Mouse (Mus musculus) lung, embryonic 15.5 days (tissue): ENCODE measurements around the gene Lef1. TPM values are rescaled to one million over a fixed set of nuclear protein-coding genes. Genes with fewer than 3 reads are reported as not detected.

ENCODE experiments used
- ATAC-seq: fragments of 200-750 bp; cut with Nextera tagmentation; 2 replicates; pipeline ENCODE4 v1.8.0; 2017; ENCODE audit warnings: moderate number of reproducible peaks, borderline replicate concordance; ENCODE audit not compliant: low FRiP score, low TSS enrichment; ENCODE audit errors: extremely low read depth
- H3K27ac ChIP-seq: fragments of 300-500 bp; sonication (generic); 2 replicates; pipeline ENCODE4 v1.5.1; 2015; ENCODE audit warnings: moderate library complexity, mild to moderate bottlenecking, inconsistent platforms
- H3K27me3 ChIP-seq: fragments of 300-500 bp; sonication (generic); 2 replicates; pipeline ENCODE4 v1.6.1; 2015; ENCODE audit warnings: inconsistent platforms
- H3K36me3 ChIP-seq: fragments of 300-500 bp; sonication (generic); 2 replicates; pipeline ENCODE4 v1.6.1; 2015; ENCODE audit warnings: inconsistent platforms
- H3K4me1 ChIP-seq: fragments of 300-500 bp; sonication (generic); 2 replicates; pipeline ENCODE4 v1.6.1; 2015; ENCODE audit warnings: inconsistent platforms
- H3K4me2 ChIP-seq: fragments of 300-500 bp; sonication (generic); 2 replicates; pipeline ENCODE4 v1.6.1; 2015; ENCODE audit warnings: inconsistent platforms, mild to moderate bottlenecking, moderate library complexity
- H3K4me3 ChIP-seq: fragments of 300-500 bp; sonication (generic); 2 replicates; pipeline ENCODE4 v1.5.1; 2015; ENCODE audit warnings: mild to moderate bottlenecking, inconsistent platforms
- H3K9ac ChIP-seq: fragments of 300-500 bp; sonication (generic); 2 replicates; pipeline ENCODE4 v1.6.1; 2015; ENCODE audit warnings: inconsistent platforms
- H3K9me3 ChIP-seq: fragments of 300-500 bp; sonication (generic); 2 replicates; pipeline ENCODE4 v1.6.1; 2016; ENCODE audit warnings: inconsistent platforms
- WGBS: fragments of 180-500 bp; shearing (Covaris S2); methylation state at CpG from one replicate; pipeline ENCODE4 v1.1.7; 2015; 5-methylcytosine and 5-hydroxymethylcytosine counted together
- polyA plus RNA-seq: library from polyadenylated mRNA; unstranded; fragments of >200 nt; fragmentation: Nextera tagmentation; extraction: Ambion mirVana; gene quantifications from 2 replicates; pipeline ENCODE4 v1.2.1, GENCODE M21; 2015

Gene Lef1
- polyA plus RNA-seq, 1 experiment from 2014 or later, result 22.2 TPM

DNA sequence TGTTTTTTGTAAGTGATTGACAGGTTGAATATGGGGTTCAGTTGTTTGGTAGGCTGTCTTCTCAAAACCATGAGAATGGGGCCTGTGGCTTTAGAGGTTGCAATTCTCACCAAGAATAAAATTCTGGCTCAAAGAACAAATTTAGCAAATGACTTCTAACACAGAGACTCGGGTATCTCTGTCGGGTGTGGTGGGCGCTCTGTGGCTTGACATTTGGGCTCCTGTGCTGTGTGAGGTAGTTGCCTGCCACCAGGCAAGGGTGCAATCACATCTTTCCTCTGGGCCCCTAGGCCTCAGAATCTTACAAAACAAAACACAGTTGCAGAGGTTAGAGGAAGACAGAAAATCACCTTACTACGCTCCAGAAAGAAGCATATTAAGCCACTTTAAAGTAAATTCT, 43.6 kb downstream of the Lef1 start:
- ATAC-seq, result no peak
- Histone ChIP-seq H3K36me3 (no peaks in the 10 kb centered on the region), H3K4me3 (no peak overlapping the region), H3K9me3 (no peaks in the 10 kb centered on the region), H3K27ac (no peak overlapping the region), H3K4me2 (no peak overlapping the region), H3K9ac (no peak overlapping the region), H3K4me1 (peaks cover 6% of the 10 kb centered on the region; the same call in 1 of the 2 replicates), H3K27me3 (no peaks in the 10 kb centered on the region)
- WGBS, result 81% methylated on average over 4 of the region's 4 CpGs

DNA sequence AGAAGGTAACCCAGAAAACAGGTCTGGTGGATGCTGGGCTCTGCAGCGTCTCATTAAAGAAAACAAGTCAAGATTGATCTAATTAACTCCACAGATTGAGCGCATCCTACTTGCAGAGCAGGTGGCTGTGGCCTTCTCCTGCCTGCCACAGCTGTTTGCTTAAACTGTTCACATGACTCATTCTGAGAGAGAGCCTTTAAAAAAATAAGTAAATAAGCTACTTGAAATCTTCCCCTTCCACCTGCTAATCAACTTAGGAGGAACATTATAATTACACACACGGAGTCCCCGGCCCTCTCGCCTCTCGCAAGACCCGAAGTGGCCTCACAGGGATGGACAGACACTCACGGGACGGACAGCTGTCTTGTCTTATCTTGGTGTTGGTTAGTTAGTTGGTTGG, 44.3 kb downstream of the Lef1 start:
- no peak overlapping the region for H3K9ac ChIP-seq
- no peaks in the 10 kb centered on the region for H3K9me3 ChIP-seq
- H3K4me3 ChIP-seq, result no peak overlapping the region
- H3K27ac ChIP-seq, result no peak overlapping the region
- no peaks in the 10 kb centered on the region for H3K36me3 ChIP-seq
- WGBS, result 86% methylated on average over 9 of the region's 9 CpGs
- H3K4me2 ChIP-seq, result no peak overlapping the region
- H3K4me1 ChIP-seq, result peaks cover 6% of the 10 kb centered on the region; the same call in 1 of the 2 replicates
- no peaks in the 10 kb centered on the region for H3K27me3 ChIP-seq
- ATAC-seq, result no peak

DNA sequence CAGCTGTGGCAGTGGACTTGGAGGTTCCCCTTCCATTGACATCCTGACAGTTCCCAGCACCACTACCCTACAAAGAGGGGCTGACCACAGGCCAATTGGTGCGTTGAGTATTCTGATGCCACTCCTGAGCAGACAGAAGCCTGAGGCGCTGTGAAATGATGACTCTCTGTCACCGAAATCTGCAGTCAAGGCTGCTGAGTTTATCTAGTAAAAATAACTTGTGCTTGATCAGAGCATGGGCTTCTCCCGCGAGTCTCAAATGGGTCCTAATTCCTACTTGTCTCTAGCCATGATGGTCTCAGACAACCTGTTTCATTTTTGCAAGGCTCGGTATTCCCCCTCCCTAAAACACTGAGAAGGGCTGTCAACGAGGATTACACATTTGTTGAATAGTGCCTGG, 44.8 kb downstream of the Lef1 start:
- Histone ChIP-seq H3K4me1 (peaks cover 6% of the 10 kb centered on the region; the same call in 1 of the 2 replicates), H3K36me3 (no peaks in the 10 kb centered on the region), H3K4me2 (no peak overlapping the region), H3K9ac (no peak overlapping the region), H3K9me3 (no peaks in the 10 kb centered on the region), H3K4me3 (no peak overlapping the region), H3K27ac (no peak overlapping the region), H3K27me3 (no peaks in the 10 kb centered on the region)
- no peak for ATAC-seq
- 63% methylated on average over 7 of the region's 7 CpGs for WGBS

DNA sequence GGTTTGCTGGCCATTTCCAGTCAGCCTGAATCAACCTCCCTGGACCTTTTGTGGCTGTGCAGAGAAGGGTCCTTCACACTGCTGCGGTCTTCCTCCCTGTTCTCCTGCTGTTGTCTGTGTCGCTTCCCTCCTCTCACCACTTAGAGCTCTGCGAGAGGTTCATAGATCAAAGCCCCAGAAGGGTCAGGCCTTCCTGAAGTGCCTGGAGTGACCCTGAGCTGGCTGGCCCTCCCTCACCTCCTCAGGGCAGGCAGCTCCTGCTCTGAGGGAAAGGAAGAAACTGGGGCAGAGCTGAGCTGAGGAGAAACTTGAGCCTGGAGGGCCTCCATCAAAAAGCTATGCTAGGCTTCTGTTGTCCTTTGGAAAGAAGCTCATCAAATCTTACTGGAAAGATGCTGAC, 45.4 kb downstream of the Lef1 start:
- H3K36me3 ChIP-seq, result no peaks in the 10 kb centered on the region
- H3K4me1 ChIP-seq, result peaks cover 10% of the 10 kb centered on the region; the same call in 1 of the 2 replicates
- H3K4me3 ChIP-seq, result no peak overlapping the region
- 31% methylated on average over 3 of the region's 3 CpGs for WGBS
- no peak overlapping the region for H3K27ac ChIP-seq
- H3K4me2 ChIP-seq, result no peak overlapping the region
- H3K9me3 ChIP-seq, result no peaks in the 10 kb centered on the region
- no peak for ATAC-seq
- no peaks in the 10 kb centered on the region for H3K27me3 ChIP-seq
- no peak overlapping the region for H3K9ac ChIP-seq

DNA sequence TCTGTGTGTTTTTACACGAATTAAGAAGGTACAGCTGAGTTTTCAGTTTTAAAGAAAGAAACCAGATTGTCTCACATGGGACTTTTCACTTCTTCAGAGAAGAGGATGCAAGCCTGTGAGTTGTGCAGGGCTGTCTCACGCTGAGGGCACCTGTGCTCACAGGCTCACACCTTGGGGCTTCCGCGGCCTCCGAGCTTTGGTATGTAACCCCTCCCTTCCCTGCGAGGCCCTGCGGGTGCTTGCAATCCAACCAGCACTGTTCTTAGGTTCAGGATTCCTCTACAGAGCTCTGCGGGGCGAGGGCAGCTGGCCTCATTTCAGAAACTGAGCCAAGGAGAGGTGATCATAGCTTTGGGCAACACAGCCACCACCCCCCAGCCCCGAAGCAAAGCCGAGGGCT, 46.1 kb downstream of the Lef1 start:
- no peak overlapping the region for H3K4me3 ChIP-seq
- H3K27ac ChIP-seq, result no peak overlapping the region
- H3K4me2 ChIP-seq, result no peak overlapping the region
- no peaks in the 10 kb centered on the region for H3K36me3 ChIP-seq
- WGBS, result 33% methylated on average over 11 of the region's 11 CpGs
- H3K27me3 ChIP-seq, result no peaks in the 10 kb centered on the region
- peaks cover 10% of the 10 kb centered on the region; the same call in 1 of the 2 replicates for H3K4me1 ChIP-seq
- no peaks in the 10 kb centered on the region for H3K9me3 ChIP-seq
- H3K9ac ChIP-seq, result no peak overlapping the region
- ATAC-seq, result no peak

DNA sequence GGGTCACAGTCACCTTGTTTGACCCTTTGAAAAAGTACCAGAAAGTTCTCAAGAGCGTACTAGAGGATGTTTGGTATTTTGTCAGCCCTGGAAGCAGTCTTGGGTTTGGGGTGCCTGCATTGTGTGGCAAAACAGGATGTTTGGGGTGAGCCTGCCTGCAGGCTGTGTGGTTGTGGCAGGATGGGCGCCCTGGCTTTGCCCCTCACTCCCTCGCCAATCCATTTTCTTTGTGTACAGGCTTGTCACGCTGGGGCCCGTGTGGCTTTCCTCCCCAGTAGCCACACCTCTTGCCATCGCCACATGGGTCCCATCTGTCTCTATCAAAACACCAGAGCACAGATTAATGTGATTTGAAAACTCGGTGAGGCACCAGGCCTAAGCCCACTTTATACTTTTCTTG, 47.2 kb downstream of the Lef1 start:
- Histone ChIP-seq H3K9me3 (no peaks in the 10 kb centered on the region), H3K36me3 (no peaks in the 10 kb centered on the region), H3K4me1 (peaks cover 10% of the 10 kb centered on the region; the same call in 1 of the 2 replicates), H3K9ac (no peak overlapping the region), H3K4me3 (no peak overlapping the region), H3K27ac (no peak overlapping the region), H3K27me3 (no peaks in the 10 kb centered on the region), H3K4me2 (no peak overlapping the region)
- ATAC-seq, result no peak
- WGBS, result 54% methylated on average over 7 of the region's 7 CpGs

DNA sequence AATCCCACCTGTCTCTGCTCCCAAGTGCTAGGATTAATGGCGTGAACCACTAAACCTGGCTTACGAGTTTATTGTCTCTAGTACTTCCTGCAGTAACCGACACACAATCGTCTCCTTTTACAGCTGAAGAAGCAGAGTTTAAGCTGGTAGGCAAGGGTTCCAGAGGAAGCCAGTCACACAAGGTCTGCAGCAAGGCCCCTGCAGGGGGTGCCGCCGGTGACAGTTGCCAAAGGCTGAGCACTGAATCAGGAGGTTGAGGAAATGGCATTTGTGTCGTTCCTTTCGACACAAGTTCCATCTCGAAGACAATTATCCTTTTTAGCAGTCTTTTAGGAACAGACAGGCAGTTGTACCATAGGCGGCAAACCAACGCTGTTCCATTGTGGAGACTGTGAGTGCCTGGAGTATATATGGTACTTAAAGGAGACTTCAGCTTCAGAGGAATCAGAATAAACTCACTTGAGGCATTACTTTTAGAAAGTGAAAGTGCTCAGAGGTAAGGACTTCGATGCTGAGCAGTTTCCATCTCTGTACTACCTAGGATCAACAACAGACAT, 49.0 kb downstream of the Lef1 start:
- Histone ChIP-seq H3K27ac (no peak overlapping the region), H3K4me2 (no peak overlapping the region), H3K36me3 (no peaks in the 10 kb centered on the region), H3K9ac (no peak overlapping the region), H3K27me3 (no peaks in the 10 kb centered on the region), H3K4me3 (no peak overlapping the region), H3K9me3 (no peaks in the 10 kb centered on the region), H3K4me1 (peaks cover 10% of the 10 kb centered on the region; the same call in 1 of the 2 replicates)
- no peak for ATAC-seq
- WGBS, result 65% methylated on average over 12 of the region's 12 CpGs

DNA sequence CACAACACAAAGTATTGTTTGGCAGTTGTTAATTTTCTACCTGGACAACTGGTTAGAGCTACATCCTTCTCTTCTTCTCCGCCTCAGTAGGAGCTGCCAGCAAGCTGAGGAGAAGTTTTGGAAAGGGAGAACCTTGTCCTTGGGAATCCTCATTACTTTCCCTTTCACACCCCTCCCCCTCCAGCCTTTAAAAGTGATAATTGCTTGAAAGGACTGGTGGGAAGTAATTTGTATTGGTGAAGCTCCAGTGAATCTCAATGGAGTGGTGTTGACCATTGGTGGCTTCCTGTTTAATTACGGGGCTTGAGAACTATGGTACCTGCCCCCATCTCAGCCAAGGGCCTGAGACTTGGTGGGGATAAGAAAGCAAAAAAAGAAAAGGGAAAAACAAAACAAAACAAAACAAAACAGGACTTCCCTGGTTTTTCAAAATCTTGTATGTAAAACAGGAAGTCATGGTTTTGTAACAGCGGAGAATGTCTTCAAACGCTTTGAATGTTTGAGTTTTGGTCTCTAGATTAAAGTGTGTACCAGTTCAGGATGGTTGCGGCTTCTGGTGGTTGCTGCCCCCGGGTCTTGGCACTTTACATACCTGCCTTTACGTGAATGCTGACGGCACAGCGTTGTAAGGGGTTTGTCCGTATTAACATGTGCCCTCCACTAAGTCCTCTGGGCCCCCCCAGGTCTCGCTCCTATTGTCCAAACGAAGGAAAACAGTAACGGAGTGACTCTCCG, 49.8 kb downstream of the Lef1 start:
- ATAC-seq, result no peak
- no peak overlapping the region for H3K4me2 ChIP-seq
- no peaks in the 10 kb centered on the region for H3K36me3 ChIP-seq
- H3K4me3 ChIP-seq, result no peak overlapping the region
- H3K27ac ChIP-seq, result no peak overlapping the region
- no peaks in the 10 kb centered on the region for H3K27me3 ChIP-seq
- H3K9me3 ChIP-seq, result no peaks in the 10 kb centered on the region
- 78% methylated on average over 14 of the region's 14 CpGs for WGBS
- H3K9ac ChIP-seq, result no peak overlapping the region
- peaks cover 10% of the 10 kb centered on the region; the same call in 1 of the 2 replicates for H3K4me1 ChIP-seq

DNA sequence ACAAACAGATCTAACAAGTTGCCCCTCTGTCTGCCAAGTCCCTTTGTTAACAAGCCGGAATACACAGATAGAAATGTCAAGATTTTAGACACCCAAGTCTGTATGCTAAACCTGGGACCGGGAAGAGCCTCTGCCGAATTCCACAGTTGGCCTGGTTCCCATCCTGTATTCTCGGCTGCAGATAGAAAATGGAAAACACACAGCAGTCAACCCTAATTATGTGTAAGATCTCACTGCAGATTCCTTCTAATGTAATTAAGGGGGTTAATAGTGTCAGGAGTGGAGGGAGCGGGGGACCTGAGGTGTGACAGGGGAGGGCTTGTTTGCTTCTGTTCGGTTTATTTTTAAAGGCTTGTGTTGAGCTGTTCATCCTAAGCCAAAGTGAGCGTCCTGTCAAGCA, 50.6 kb downstream of the Lef1 start:
- H3K27ac ChIP-seq, result no peak overlapping the region
- no peak overlapping the region for H3K9ac ChIP-seq
- no peak overlapping the region for H3K4me3 ChIP-seq
- H3K4me2 ChIP-seq, result no peak overlapping the region
- H3K9me3 ChIP-seq, result no peaks in the 10 kb centered on the region
- H3K27me3 ChIP-seq, result no peaks in the 10 kb centered on the region
- H3K36me3 ChIP-seq, result no peaks in the 10 kb centered on the region
- ATAC-seq, result no peak
- WGBS, result 35% methylated on average over 7 of the region's 7 CpGs
- peaks cover 10% of the 10 kb centered on the region; the same call in 1 of the 2 replicates for H3K4me1 ChIP-seq

DNA sequence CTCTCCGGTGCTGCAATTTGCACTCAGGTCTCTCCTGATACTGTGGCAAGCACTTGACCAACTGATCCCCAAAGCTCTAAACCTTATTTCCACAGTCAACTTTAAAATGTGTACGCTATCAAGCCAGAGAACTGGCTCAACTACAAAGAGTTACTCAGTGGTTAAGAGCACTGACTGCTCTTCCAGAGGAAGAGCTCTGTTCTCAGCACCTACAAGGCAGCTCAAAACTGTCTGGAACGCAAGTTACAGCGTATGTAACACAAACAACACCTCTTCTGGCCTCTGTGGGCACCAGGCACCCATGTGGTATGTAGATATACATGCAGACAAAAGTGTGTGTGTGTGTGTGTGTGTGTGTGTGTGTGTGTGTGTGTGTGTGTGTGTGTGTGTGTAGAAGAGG, 57.5 kb downstream of the Lef1 start:
- Histone ChIP-seq H3K36me3 (no peaks in the 10 kb centered on the region), H3K9me3 (no peaks in the 10 kb centered on the region), H3K4me2 (no peak overlapping the region), H3K27ac (no peak overlapping the region), H3K4me1 (peaks cover 14% of the 10 kb centered on the region), H3K4me3 (no peak overlapping the region), H3K9ac (no peak overlapping the region), H3K27me3 (no peaks in the 10 kb centered on the region)
- WGBS, result 75% methylated on average over 4 of the region's 4 CpGs
- ATAC-seq, result no peak

DNA sequence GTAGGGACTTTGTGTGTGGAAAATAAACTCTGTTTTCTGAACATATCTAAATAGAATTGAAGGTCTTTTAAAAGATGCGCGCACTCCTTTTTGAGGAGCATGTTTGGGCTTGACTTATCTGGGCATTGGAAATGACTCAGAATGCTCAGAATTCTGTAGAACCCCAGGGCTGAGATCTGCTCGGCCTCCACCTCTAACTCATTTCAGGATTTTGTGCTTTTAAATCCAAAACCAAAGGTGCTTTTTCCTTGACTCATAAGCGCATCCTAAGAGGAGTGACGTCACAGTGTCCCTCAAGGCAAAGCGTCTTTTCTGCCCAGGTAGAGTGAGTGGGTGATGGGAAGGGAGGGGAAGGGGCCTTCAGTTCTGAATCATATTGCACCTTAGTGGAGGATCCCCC, 58.9 kb downstream of the Lef1 start:
- WGBS, result 91% methylated on average over 6 of the region's 6 CpGs
- Histone ChIP-seq H3K4me3 (no peak overlapping the region), H3K27ac (no peak overlapping the region), H3K36me3 (no peaks in the 10 kb centered on the region), H3K4me1 (peaks cover 14% of the 10 kb centered on the region), H3K9me3 (no peaks in the 10 kb centered on the region), H3K27me3 (no peaks in the 10 kb centered on the region), H3K9ac (no peak overlapping the region), H3K4me2 (no peak overlapping the region)
- no peak for ATAC-seq

DNA sequence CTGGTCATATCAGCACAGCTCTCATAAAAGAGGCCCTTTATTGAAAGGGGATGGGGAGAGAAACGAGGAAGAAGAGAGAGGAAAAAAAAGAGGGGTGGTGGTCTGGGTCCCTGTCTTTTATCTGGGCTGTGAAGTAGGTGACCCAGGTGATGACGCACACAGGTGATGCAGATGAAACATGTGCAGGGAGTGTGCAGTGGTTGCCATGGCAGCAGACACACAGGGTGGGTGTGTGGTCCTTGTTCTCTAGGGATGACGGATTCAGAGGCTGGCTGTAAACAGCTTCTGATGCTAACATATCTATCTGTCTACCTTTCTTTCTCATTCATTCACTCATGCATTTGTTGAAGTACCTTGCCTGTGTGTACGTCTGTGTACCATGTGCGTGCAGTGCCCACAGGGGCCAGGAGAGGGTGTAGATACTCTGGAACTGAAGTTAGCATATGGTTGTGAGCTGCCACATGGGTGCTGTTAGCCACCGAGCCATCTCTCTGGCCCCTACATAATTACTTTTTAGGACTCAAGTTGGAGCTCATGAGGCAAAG, 59.9 kb downstream of the Lef1 start:
- Histone ChIP-seq H3K36me3 (no peaks in the 10 kb centered on the region), H3K4me1 (peaks cover 14% of the 10 kb centered on the region), H3K9me3 (no peaks in the 10 kb centered on the region), H3K4me2 (no peak overlapping the region), H3K27ac (no peak overlapping the region), H3K27me3 (no peaks in the 10 kb centered on the region), H3K4me3 (no peak overlapping the region), H3K9ac (no peak overlapping the region)
- 90% methylated on average over 6 of the region's 6 CpGs for WGBS
- no peak for ATAC-seq
